Mouse (Mus musculus) right cerebral cortex, adult 18-20 months (tissue): Measurements from ENCODE around the gene Gm20388.

Experiments used
- DNase-seq: peaks from one replicate; pipeline ENCODE4 v3.0.0; 2022; ENCODE audit warnings: mixed read lengths

Gm20388 gene

GRCm38 (mm10) chr8:122671894-122672293 lies 2761.3 kb downstream of the Gm20388 start:
- no peak for DNase-seq

- no peak for DNase-seq
Observed at GRCm38 (mm10) chr8:122673989-122674388, 2763.3 kb downstream of the Gm20388 start.

- DNase-seq, result no peak
Observed at GRCm38 (mm10) chr8:122674999-122675398, 2764.4 kb downstream of the Gm20388 start.

- peak; percentile 58 for DNase-seq
Observed at GRCm38 (mm10) chr8:122675596-122676420, 2765.2 kb downstream of the Gm20388 start.

GRCm38 (mm10) chr8:122676621-122677480 lies 2766.2 kb downstream of the Gm20388 start:
- DNase-seq, result peak; percentile 87

GRCm38 (mm10) chr8:122677481-122678021 lies 2766.9 kb downstream of the Gm20388 start:
- peak; percentile 17 for DNase-seq

- peak; percentile 76 for DNase-seq
Observed at GRCm38 (mm10) chr8:122678061-122678895, 2767.6 kb downstream of the Gm20388 start.

GRCm38 (mm10) chr8:122678896-122679210 lies 2768.2 kb downstream of the Gm20388 start:
- DNase-seq, result no peak

- no peak for DNase-seq
Observed at GRCm38 (mm10) chr8:122679325-122679920, 2768.8 kb downstream of the Gm20388 start.

- DNase-seq, result no peak
Observed at GRCm38 (mm10) chr8:122680171-122680570, 2769.5 kb downstream of the Gm20388 start.

GRCm38 (mm10) chr8:122682820-122683219 lies 2772.2 kb downstream of the Gm20388 start:
- DNase-seq, result no peak

GRCm38 (mm10) chr8:122685097-122685861 lies 2774.6 kb downstream of the Gm20388 start:
- DNase-seq, result no peak

- DNase-seq, result no peak
Observed at GRCm38 (mm10) chr8:122686879-122687278, 2776.2 kb downstream of the Gm20388 start.

- DNase-seq, result no peak
Observed at GRCm38 (mm10) chr8:122689315-122689714, 2778.7 kb downstream of the Gm20388 start.

GRCm38 (mm10) chr8:122691018-122691417 lies 2780.4 kb downstream of the Gm20388 start:
- peak; percentile 20 for DNase-seq

- no peak for DNase-seq
Observed at GRCm38 (mm10) chr8:122692152-122692551, 2781.5 kb downstream of the Gm20388 start.

GRCm38 (mm10) chr8:122695438-122696042 lies 2784.9 kb downstream of the Gm20388 start:
- DNase-seq, result peak; percentile 58

GRCm38 (mm10) chr8:122697181-122697581 lies 2786.5 kb downstream of the Gm20388 start:
- peak; percentile 35 for DNase-seq

- DNase-seq, result no peak
Observed at GRCm38 (mm10) chr8:122697586-122697985, 2786.9 kb downstream of the Gm20388 start.

GRCm38 (mm10) chr8:122698254-122698768 lies 2787.7 kb downstream of the Gm20388 start:
- no peak for DNase-seq
